Mouse (Mus musculus): ENCODE measurements around the gene Slc1a7.

- TF ChIP-seq CTCF (IDR thresholded peaks at IDR 0.05; ENCODE audit: low read depth), result no peak
- TF ChIP-seq EP300 (IDR thresholded peaks at IDR 0.05; ENCODE audit: low read depth), result no peak
Observed at GRCm38 (mm10) chr4:107944141-107944540, 24.0 kb upstream of the Slc1a7 start.
